Comparison of ENCODE assay signal across 17 mouse cellular contexts in genomic region chr7:135833425-135833824, GRCm38 (mm10).
A peak's percentile ranks its signal among the peaks of the same experiment; 100 is the strongest.
DNase-seq lines count a peak whose midpoint lies in the region; ATAC-seq and TF ChIP-seq lines count a peak whose summit lies in the region.
"Had no signal": no experiment of that assay in that cellular context is flagged by ENCODE, and none has a peak within 500 bp of the region (broad histone marks: within the 10 kb centered on the region; RNA-seq: fewer than 3 reads in every experiment).

No protein-coding gene starts in this region.

- no peaks in the 10 kb centered on the region for H3K4me1 ChIP-seq in forebrain, postnatal 0 days (ENCODE audit: insufficient read depth)
- H3K4me1 ChIP-seq in forebrain, embryonic 15.5 days, result peaks cover 20% of the 10 kb centered on the region
- peaks cover 27% of the 10 kb centered on the region for H3K4me1 ChIP-seq in midbrain, embryonic 15.5 days
- H3K4me1 ChIP-seq in intestine, postnatal 0 days (replicated peaks; ENCODE audit: control insufficient read depth, insufficient read depth, low read length), result no peaks in the 10 kb centered on the region
- peaks cover 6% of the 10 kb centered on the region; the same call in 1 of the 2 replicates for H3K4me1 ChIP-seq in intestine, embryonic 15.5 days (replicated peaks)

- H3K27ac ChIP-seq in forebrain, postnatal 0 days (ENCODE audit: low read depth, low read length), result no peak overlapping the region
- no peak overlapping the region for H3K27ac ChIP-seq in forebrain, embryonic 15.5 days (replicated peaks)
- H3K27ac ChIP-seq in midbrain, embryonic 15.5 days, result peak overlapping the region; percentile 16
- H3K27ac ChIP-seq in intestine, postnatal 0 days (ENCODE audit: low read depth, low read length), result no peak overlapping the region
- no peak overlapping the region for H3K27ac ChIP-seq in intestine, embryonic 15.5 days
- H3K27ac ChIP-seq: embryonic facial prominence, embryonic 15.5 days; liver, embryonic 15.5 days had no signal

- 34% methylated on average over 9 of the region's 9 CpGs for WGBS in forebrain, postnatal 0 days
- WGBS in forebrain, embryonic 15.5 days, result 46% methylated on average over 9 of the region's 9 CpGs
- WGBS in midbrain, embryonic 15.5 days, result 40% methylated on average over 9 of the region's 9 CpGs
- WGBS in intestine, postnatal 0 days, result 72% methylated on average over 9 of the region's 9 CpGs
- 76% methylated on average over 9 of the region's 9 CpGs for WGBS in intestine, embryonic 15.5 days

- no peaks in the 10 kb centered on the region for H3K9me3 ChIP-seq in forebrain, postnatal 0 days (ENCODE audit: low read length)
- no peaks in the 10 kb centered on the region for H3K9me3 ChIP-seq in forebrain, embryonic 15.5 days
- H3K9me3 ChIP-seq in midbrain, embryonic 15.5 days, result no peaks in the 10 kb centered on the region
- no peaks in the 10 kb centered on the region for H3K9me3 ChIP-seq in intestine, postnatal 0 days (ENCODE audit: control insufficient read depth)
- H3K9me3 ChIP-seq in intestine, embryonic 15.5 days, result no peaks in the 10 kb centered on the region
- H3K9me3 ChIP-seq: embryonic facial prominence, embryonic 15.5 days; liver, embryonic 15.5 days had no signal

- TF ChIP-seq POLR2A in brain, embryonic 14.5 days (IDR thresholded peaks at IDR 0.05; ENCODE audit: borderline replicate concordance, extremely low read depth, insufficient read depth, insufficient read length, poor library complexity, severe bottlenecking), result no peak

- no peak for ATAC-seq in forebrain, postnatal 0 days
- ATAC-seq in forebrain, embryonic 15.5 days (replicated peaks), result no peak
- ATAC-seq in midbrain, embryonic 15.5 days (replicated peaks), result no peak
- ATAC-seq in intestine, postnatal 0 days, result no peak
- ATAC-seq in intestine, embryonic 15.5 days, result no peak
- ATAC-seq: inflammation-experienced regulatory T-cells, adult 6 months; lung, postnatal 0 days had no signal

- no peaks in the 10 kb centered on the region for H3K27me3 ChIP-seq in forebrain, postnatal 0 days (ENCODE audit: insufficient read depth, low read length)
- 0 out of 2 replicates have a peak, but pooled peaks cover 12% of the 10 kb centered on the region for H3K27me3 ChIP-seq in forebrain, embryonic 15.5 days
- H3K27me3 ChIP-seq in midbrain, embryonic 15.5 days (replicated peaks), result peaks cover 10% of the 10 kb centered on the region; the same call in 1 of the 2 replicates
- no peaks in the 10 kb centered on the region for H3K27me3 ChIP-seq in intestine, postnatal 0 days (replicated peaks; ENCODE audit: control insufficient read depth, insufficient read depth, low read length)
- 0 out of 2 replicates have a peak, but pooled peaks cover 2% of the 10 kb centered on the region for H3K27me3 ChIP-seq in intestine, embryonic 15.5 days (replicated peaks)

- H3K36me3 ChIP-seq in forebrain, postnatal 0 days (ENCODE audit: insufficient read depth), result no peaks in the 10 kb centered on the region
- H3K36me3 ChIP-seq in forebrain, embryonic 15.5 days, result no peaks in the 10 kb centered on the region
- H3K36me3 ChIP-seq in midbrain, embryonic 15.5 days (replicated peaks), result no peaks in the 10 kb centered on the region
- H3K36me3 ChIP-seq in intestine, postnatal 0 days (ENCODE audit: control insufficient read depth, insufficient read depth), result no peaks in the 10 kb centered on the region
- no peaks in the 10 kb centered on the region for H3K36me3 ChIP-seq in intestine, embryonic 15.5 days
- H3K36me3 ChIP-seq: embryonic facial prominence, embryonic 15.5 days; liver, embryonic 15.5 days had no signal

- H3K4me2 ChIP-seq in forebrain, postnatal 0 days (ENCODE audit: low read depth), result no peak overlapping the region
- H3K4me2 ChIP-seq in forebrain, embryonic 15.5 days (replicated peaks), result no peak overlapping the region
- no peak overlapping the region for H3K4me2 ChIP-seq in midbrain, embryonic 15.5 days
- H3K4me2 ChIP-seq in intestine, postnatal 0 days (replicated peaks; ENCODE audit: low read depth), result no peak overlapping the region
- H3K4me2 ChIP-seq in intestine, embryonic 15.5 days (replicated peaks), result no peak overlapping the region
- H3K4me2 ChIP-seq: embryonic facial prominence, embryonic 15.5 days; liver, embryonic 15.5 days had no signal

- peak; percentile 28; the same call in 1 of the 2 replicates for TF ChIP-seq CTCF in forebrain, postnatal 0 days (IDR thresholded peaks at IDR 0.05; ENCODE audit: low read depth)
- TF ChIP-seq CTCF in brain, embryonic 14.5 days (IDR thresholded peaks at IDR 0.05; ENCODE audit: borderline replicate concordance, extremely low read depth, insufficient read depth, insufficient read length), result no peak
- TF ChIP-seq CTCF in intestine, postnatal 0 days (IDR thresholded peaks at IDR 0.05; ENCODE audit: low read depth), result no peak

- peak; percentile 55 for DNase-seq in forebrain, postnatal 0 days
- DNase-seq in layer of hippocampus, adult 9-11 months, result peak; percentile 13
- no peak for DNase-seq in layer of hippocampus, postnatal 14 days (ENCODE audit: low spot score in 2 of 2)
- DNase-seq in brain, embryonic 14.5 days (ENCODE audit: low read depth), result peak; percentile 62
- DNase-seq: adrenal gland, adult 8-10 months; cerebellum, adult 11-12 months; gastrocnemius, postnatal 25 days; heart, postnatal 10 days; thymus, postnatal 14 days had no signal

- no peak overlapping the region for H3K9ac ChIP-seq in forebrain, postnatal 0 days
- no peak overlapping the region for H3K9ac ChIP-seq in forebrain, embryonic 15.5 days (replicated peaks)
- no peak overlapping the region for H3K9ac ChIP-seq in midbrain, embryonic 15.5 days
- no peak overlapping the region for H3K9ac ChIP-seq in intestine, postnatal 0 days (ENCODE audit: low read depth, low read length)
- H3K9ac ChIP-seq in intestine, embryonic 15.5 days, result no peak overlapping the region
- H3K9ac ChIP-seq: embryonic facial prominence, embryonic 15.5 days; liver, embryonic 15.5 days had no signal

- no peak overlapping the region for H3K4me3 ChIP-seq in forebrain, postnatal 0 days (ENCODE audit: low read depth, low read length)
- H3K4me3 ChIP-seq in forebrain, embryonic 15.5 days, result no peak overlapping the region
- H3K4me3 ChIP-seq in midbrain, embryonic 15.5 days, result no peak overlapping the region
- no peak overlapping the region for H3K4me3 ChIP-seq in intestine, postnatal 0 days (ENCODE audit: low read depth, low read length)
- no peak overlapping the region for H3K4me3 ChIP-seq in intestine, embryonic 15.5 days (replicated peaks)
- H3K4me3 ChIP-seq: embryonic facial prominence, embryonic 15.5 days; liver, embryonic 15.5 days had no signal

Comparison
In these comparisons a context has a peak if more than half of its experiments do, and no peak if none do; other contexts are left out.
1. DNase-seq: peak in forebrain, postnatal 0 days (single experiment), layer of hippocampus, adult 9-11 months (single experiment) and brain, embryonic 14.5 days (single experiment); none in layer of hippocampus, postnatal 14 days (0 of 2).